Mouse (Mus musculus): ENCODE data around the gene Slco3a1.

- no peak for TF ChIP-seq CTCF (conservative IDR thresholded peaks at IDR 0.05; ENCODE audit: insufficient read depth, insufficient read length, low read depth, low read length)
- no peak for TF ChIP-seq POLR2A (IDR thresholded peaks at IDR 0.05; ENCODE audit: low read depth, low read length)
Measured at GRCm38 (mm10) chr7:74417009-74417408, 137.6 kb downstream of the Slco3a1 start.
